Mouse (Mus musculus) CD8-positive naive resting alpha-beta T cell, adult 2 months (primary cell): ENCODE data around the gene Fam163a.

Source experiments
- DNase-seq, 2 experiments: peaks; one replicate each; pipeline ENCODE4 v3.0.0; 2022; ENCODE audit warnings: low read depth in 2 of 2, low spot score in 2 of 2

Fam163a gene

DNA sequence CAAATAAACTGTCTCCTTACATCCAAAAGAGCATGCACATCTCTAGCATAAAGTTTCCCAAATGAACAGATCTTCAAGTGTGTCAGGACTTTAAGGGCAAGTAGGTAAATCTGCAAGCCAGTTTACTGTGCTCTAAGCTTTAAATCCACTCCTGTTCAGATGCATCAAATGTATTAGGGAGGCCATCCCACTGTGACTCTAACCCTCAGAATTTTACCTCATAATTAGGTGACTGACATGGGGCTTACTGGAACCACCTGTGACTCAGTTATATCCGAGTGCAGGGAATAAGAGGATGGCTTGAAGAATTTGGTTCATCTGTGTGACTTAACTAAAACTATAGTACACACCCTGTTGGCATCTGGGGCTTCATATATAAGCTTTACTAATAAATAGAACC, 170.2 kb downstream of the Fam163a start:
- no peak for DNase-seq

DNA sequence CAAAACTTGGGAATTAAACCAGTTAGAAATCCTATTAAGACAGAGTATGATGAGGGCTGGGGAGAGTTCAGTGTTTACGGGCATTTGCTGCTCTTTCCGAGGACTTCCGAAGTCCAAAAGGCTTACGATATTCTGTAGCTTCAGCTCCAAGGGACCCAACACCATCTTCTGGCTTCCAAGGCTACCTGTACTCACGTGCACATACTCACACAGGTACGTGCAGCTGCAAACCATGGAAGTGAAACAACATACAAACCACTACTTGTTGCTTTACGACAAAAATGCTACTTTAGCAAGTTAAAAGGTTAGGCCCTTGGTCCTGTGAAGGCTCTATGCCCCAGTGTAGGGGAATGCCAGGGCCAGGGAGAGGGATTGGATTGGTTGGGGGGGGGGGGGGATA, 170.9 kb downstream of the Fam163a start:
- no peak for DNase-seq

DNA sequence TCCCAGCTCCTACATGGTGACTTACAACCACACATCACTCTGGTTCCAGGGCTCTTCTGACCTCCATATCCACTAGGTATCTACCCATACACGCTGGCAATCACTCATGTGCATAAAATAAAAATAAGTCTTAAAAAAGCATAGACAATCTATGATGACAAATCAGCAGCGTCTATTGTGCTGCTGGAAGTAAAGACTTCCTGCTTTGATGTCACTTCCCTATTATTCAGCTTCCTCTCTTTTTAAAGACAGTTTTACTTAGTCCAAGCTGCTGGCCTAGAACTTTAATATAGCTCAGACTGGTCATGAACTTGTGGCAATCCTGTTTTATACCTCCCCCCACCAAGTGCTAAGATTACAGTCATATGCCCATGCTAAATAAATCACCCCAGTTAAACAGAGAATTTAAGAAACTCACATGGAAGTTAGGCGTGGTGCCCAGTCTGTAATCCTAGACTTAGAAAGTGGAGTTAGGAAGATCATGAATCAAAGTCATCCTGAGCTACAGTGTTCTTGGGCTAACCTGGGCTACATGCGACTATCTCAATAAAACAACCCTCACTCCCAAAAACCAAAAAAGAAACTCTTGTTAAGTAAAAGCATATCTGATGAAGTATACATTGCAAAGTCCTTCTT, 176.4 kb downstream of the Fam163a start:
- no peak for DNase-seq

DNA sequence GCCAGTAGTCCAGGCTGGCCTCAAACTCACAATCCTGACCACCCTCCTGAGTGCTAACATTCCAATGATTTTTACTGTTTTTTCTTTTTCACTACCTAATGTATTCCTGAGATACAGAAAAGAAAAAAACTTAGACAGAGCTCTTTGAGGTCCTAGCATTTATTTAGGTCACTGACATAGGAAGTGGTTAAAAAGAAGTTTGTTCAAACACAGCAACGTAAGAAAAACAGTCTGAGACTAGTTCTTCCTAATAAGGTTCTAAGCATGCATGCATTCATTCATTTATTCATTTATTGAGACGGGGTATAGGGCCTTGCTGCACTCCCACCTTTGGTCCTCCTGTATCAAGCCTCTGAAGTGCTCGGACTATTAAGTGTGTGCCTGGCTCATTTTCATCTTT, 177.0 kb downstream of the Fam163a start:
- DNase-seq: no peak
